Mouse (Mus musculus): Measurements from ENCODE around the gene Trpc4.

DNA sequence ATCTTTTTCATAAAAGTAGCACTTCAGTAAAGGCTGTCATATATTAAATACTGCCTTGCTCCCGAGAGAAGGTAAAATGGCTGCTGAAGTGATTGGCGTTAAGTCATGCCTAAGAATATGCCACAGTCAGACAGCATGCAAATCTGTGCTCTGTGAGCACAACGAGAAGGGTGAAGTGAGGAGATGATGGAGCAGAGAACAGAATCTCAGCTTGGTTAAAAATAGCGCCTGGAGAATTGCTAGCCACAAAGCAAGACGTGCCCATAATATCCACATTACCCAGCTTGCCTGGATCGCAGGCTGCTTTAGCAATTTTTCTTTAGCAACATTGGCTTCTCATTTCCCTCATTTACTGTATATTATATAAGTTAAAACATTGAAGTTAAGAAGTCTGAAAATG is 113.3 kb downstream of the Trpc4 start:
- TF ChIP-seq CTCF (IDR thresholded peaks at IDR 0.05; ENCODE audit: low read depth, low read length) (no peak), EP300 (IDR thresholded peaks at IDR 0.05; ENCODE audit: insufficient read depth, low read depth, low read length) (no peak)
